Mouse (Mus musculus): ENCODE measurements around the gene Trim2.

The Trim2 gene

DNA sequence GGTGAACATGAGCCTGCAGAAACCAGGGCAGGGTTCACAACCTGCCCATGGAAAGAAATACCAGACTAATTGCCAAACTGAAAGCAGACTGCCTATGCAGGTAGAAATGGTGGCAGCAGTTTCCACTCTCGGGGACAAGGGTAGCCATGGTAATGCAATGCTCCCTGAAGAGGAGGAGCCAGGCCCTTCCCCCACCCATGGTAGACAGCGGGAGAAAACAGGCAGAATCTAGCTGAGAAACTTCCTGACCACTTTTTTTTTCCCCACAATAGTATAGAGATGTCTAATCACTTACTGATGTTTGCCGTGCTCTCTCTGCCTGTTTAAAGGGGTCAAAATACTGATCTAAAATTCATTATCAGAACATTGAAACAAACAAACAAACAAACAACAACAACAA is 17.8 kb upstream of the Trim2 start:
- intact Hi-C loops (cut with DNase I), result no loop called here

DNA sequence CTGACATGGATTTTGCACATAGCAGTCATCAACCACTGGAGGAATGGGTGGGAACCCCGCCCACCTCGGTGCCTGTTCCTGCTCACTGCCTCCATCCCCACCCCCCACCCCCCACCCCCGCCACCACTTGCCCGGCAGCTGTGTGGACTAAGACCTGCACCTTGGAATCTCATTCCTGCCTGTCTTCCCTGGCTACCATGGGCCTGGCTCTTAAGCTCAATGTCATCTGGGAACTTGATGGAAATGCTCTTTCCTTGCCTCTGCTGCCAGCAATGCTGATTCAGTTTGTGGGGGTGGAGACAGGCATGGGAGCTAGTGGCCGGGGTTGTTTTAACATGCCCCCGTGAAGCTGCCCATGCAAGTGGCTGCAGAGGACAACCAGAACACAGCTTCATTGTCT is 17.3 kb upstream of the Trim2 start:
- intact Hi-C loops (cut with DNase I), result no loop called here

DNA sequence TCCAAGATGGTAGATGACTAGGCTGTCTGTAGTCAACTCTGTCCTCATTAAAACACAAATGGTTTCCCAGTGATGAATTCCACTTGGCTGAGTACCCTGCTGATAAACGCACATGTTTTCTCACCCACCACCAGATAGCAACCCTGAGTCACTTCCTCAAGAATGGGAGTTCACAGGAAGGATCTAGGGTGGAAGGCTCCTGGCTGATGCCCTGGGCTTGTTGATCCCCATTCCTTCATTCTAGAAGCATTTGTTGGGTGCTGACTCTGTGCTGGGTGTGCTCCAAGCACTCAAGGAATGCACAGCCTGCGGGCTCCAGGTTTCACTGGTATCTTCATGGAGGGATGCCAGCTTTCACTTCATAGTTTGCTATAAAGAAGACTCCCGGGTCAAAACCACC is 12.8 kb upstream of the Trim2 start:
- intact Hi-C loops (cut with DNase I), result loop anchor here (10.0 kb wide), 1 partner anchor 375 kb away; no protein-coding TSS in a partner anchor

DNA sequence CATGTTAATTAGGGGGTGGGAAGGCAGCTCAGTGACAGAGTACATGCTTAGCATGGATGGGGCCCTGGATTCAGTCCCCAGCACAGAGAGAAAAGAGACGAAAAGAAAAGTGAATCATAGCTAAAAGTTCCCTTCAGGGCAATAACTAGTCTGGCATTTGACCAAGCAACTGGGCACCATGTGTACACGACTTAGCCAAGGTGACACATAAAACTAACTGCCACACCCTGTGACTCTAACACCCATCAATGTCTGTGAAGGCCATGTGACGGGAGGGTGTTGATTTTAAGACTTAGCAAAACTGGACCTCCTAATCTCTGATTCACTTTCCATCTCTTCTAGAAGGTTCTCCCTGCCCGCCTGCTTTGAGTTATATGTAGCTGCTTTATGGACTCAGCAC is 12.2 kb upstream of the Trim2 start:
- intact Hi-C loops (cut with DNase I), result loop anchor here (10.0 kb wide), 1 partner anchor 374 kb away; no protein-coding TSS in a partner anchor

DNA sequence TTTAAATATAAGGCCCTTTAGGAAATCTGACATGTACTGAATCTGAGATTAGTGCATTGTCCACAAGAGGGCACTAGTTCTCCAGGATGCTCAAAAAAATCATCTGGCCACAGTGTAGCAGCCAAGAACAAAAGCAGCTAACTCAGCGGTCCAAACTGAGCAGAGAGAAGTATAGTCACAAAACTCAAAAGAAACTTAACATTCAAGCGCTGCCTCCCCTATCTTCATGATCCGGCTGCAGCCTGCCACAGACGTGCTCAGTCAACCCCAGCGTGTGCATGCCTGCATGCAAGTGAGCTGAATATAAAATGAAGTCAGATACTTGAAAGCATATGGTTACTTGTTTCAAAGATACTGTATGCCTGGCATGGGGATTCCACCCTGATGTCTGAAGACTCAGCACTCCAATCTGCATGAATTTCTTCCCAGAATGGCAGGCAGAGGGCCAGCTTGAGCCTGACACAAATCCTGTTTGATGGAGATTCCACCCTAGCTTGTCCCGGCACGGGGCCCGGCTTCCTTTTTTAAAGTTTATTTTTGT is 8.0 kb upstream of the Trim2 start:
- intact Hi-C loops (cut with DNase I), result loop anchor here (2.0 to 10.0 kb wide), 2 partner anchors 226 to 370 kb away; no protein-coding TSS in a partner anchor

DNA sequence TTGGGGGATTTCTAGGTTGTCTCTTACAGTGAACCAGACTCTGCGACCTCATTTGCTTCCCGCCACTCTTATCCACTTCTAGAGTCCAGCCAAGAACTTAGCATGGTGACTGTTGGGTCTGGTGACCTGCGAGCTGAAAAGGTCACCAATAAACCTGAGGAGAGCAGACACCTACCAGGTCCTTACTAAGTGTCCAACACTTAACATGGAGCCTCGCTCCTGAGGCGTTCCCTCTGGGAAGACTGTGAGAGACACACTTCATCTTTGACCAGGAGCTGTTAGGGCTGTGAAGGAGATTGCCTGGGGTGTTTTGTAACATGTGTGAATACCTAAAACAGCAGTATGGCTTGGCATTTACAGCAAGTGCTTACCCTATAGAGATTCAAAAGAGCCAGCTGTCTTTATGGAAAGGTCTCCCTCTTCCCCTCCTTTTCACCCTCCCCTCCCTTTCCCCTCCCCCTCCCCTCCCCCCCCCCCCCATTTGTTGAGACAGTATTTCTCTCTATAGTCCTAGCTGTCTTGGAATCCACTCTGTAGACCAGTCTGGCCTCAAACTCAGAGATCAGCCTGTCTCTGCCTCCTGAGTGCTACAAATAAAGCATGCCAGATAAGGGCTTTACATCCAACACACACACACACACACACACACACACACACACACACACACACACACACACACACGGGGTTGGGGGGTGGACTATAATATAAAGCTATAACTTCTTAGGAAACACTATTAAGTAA is 7.3 kb upstream of the Trim2 start:
- intact Hi-C loops (cut with DNase I), result loop anchor here (2.0 to 10.0 kb wide), 3 partner anchors 137 to 369 kb away; no protein-coding TSS in a partner anchor

DNA sequence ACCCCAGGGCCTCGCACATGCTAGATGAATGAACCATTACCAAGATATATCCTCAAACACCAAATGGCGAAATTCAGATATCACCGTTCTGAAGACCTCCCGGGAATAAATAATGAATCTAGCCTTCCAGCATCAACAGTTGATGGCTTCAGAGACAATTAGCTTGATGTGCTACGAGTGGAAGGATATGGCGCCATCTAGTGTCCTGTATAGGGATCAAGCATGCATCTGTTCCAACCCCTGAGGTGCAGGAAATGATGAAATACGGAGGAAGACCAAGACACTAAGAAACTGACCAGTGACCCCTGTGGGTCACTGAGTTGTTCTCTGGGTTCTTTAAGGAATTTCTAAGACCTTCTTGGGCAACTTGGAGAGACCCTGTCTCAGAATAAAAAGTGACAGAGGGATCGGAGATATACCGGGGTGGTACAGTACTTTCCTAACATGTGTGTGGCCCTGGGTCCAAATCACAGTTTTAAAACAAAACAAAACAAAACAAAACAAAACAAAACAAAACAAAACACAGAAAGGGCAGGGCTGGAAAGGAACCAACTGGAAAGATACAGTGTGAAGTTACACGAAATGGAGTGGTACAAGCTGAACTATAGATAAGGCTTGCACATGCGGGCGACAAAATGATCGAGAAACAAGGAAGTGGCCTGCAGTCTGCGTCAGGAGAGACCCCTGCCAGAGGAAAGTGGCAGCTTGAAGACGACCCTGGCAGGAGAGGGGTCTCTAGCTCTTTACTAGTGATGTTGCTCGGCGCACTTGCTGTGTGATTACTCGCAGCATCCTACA is 6.5 kb upstream of the Trim2 start:
- intact Hi-C loops (cut with DNase I), result loop anchor here (2.0 to 10.0 kb wide), 2 partner anchors 136 to 368 kb away; no protein-coding TSS in a partner anchor

DNA sequence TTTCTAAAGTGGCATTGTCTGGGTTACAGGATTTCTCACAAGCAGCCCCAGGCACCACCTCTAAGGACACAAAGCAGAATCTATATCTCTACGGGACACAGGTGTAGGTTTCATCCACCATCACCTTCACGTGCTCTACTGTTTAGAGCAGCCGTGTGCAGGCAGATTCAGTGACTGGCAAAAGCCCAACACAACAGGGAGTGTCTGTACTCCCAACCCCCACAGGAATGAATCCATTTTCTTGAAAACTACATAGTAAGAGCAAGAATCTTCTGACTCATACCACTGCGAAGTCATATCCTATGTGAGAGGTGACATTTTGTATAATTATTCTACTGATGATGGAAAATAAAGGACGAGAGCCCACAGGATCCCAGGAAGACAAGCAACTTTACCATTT is 5.6 kb upstream of the Trim2 start:
- intact Hi-C loops (cut with DNase I), result loop anchor here (2.0 to 10.0 kb wide), 2 partner anchors 136 to 368 kb away; no protein-coding TSS in a partner anchor

DNA sequence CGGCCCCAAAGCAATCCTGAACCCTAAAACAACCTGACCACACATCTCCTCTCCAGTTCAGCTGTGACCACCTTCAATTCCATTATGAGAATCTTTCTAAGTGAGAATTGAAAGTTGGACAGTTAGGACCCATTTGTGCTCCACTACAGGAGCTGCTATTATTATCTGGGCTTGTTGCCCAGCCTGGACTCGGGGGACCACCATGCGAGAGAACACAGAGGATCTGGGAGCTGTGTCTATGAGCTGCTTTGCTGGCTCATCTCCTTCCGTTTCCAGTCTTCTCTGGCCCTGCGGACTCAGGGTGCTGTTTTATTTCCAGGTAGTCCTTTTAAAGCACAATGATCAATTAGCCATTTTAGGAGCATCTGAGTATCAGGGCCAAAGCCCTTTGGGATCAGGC is 839 bp upstream of the Trim2 start:
- intact Hi-C loops (cut with DNase I), result loop anchor here (5.0 kb wide), 1 partner anchor 45 kb away; no protein-coding TSS in a partner anchor

DNA sequence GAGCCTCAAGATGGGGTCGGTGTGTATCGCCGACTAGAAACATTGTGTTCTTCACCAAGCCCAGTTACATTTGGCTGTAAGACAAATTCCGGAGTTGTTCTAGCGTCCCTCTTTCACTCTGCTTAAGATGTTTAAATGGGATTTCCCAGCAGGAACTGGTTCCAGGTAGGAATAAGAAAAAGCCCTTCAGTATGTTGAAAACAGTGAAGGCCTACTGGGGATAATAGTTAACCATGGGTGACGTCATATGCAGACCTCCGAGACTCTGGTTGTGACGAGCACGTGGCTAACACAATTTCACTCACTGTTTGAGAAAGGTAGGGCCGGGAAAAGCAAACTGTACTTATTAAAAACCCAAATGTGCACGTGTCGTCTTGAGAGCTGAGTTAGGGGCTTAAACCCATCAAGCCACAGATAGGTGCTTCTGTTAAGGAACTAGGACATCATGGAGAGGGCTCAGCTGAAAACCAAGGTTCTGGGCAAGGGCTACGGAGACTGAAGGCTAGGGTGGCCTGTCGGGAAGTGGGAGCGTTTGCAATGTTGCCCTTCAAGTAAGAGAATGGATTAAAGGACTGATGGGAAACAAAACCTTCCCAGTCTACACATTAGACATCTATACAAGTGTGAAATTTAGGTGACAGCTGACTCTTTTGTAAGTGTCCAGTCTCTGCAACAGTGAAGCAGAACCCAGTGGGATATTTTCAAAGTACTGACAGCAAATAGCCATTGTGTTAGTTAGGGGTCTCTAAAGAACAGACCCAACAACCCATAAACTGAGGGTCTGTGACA is 761 bp downstream of the Trim2 start:
- intact Hi-C loops (cut with DNase I), result loop anchor here (5.0 kb wide), 1 partner anchor 44 kb away; no protein-coding TSS in a partner anchor

DNA sequence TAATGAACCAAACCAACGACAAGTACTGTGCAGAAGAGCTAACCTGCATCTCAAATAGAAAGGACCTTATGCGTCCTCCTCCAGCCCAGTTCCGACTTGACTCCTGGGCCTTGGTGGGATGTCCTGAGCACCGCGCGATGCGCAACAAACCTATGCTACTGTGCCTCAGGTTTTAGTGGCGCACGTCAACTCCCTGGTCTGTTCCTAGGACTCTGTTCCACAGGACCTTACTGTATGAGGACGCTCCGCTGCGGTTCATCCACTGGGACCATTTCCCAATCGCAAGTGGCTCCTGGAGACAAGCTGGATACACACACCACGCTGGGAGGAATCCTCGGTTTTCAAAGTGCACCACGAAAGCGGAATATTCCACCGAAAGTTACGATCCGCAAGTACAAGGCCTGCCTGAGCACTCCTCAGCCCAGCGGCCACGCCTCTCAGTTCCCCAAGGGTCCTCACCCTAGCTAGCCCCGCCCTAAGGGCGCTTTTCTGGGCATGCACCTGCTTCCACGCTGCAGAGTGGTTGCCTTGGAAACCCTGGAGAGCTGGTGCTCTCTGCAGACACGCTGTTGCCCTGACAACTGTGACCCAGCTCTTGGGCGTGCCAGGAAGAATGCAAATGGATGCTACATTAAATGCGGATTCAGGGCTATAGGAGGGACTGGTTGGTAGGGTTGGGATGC is 1.5 kb downstream of the Trim2 start:
- intact Hi-C loops (cut with DNase I), result loop anchor here (5.0 kb wide), 1 partner anchor 43 kb away; no protein-coding TSS in a partner anchor

DNA sequence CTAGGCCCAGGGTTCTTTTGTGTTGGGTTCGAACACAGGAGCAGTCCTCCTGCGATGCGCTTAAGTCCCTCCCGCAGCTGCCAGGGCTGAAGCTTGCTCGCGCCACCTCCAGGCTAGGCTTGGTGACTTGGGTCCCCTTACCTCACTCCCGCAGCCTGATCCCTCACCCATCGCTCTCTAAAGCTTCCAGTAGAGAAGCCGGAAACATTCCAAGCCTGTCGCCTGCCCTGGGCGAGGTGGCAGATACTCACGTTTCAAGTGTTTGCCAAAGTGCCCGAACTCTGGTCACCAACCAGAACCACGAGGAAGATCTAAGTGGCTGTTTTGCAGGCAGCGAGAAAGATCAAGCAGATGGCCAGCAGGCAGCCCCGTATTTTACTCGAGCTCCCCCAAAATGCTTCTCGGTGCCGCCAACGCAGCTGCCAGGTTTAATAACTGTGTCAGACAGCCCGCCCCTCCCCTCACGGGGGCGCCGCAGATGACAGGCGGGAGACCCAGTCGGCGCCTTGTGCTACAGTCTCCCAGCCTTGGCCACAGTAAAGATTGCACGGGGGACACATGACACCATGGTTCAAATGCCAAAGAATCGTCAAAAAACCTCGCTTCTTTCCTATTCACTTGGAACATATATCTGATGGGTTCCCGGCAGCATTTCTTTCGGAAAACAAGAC is 2.2 kb downstream of the Trim2 start:
- intact Hi-C loops (cut with DNase I), result loop anchor here (5.0 kb wide), 1 partner anchor 42 kb away; no protein-coding TSS in a partner anchor

DNA sequence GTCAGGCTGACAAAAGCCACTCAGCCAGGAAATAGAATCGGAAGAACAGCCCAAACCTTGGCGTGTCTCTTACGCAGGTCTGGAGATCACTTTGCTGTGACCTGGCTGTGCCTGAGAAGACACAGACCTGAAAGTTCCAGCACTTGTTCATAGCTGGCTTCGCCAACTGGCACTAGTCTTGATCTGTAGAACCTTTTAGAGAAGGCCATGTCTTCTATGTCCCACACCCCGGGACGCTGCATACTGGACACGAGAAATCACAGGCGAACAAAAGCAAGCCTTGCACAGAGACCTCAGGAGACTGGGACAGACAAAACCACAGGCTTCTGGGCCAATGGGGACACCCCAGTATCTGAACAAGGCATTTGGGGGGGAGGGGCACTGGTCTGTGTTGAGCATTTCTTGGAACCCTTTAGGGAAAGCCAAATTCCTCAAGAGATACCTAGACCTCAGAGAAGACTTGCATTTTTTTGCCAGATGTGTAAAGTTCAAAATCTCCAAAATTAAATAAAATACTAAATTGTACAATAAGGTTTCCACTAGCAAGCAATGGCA is 3.2 kb downstream of the Trim2 start:
- intact Hi-C loops (cut with DNase I), result loop anchor here (2.0 kb wide), 1 partner anchor 129 kb away; the partner anchor contains the start of gene Gm6525

DNA sequence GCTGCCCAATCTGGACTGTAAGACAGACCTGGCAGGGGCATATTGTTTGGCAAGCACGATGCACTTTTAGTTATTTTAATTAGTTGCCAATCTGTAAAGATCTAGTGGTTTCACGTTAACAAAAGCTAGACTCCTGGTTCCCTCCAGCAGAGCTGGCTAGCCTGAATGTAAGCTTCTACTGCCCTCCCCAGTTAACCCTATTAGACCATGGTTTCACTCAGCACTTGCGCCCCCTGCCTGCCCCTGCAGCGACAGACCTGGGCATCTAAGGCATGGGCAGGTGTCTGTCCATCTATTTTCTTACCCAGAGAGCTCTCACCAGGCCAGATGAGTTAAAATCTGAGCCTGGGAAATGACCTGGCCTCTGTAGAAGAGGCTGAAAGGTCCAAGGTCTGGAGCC is 4.4 kb downstream of the Trim2 start:
- intact Hi-C loops (cut with DNase I), result loop anchor here (2.0 kb wide), 1 partner anchor 127 kb away; the partner anchor contains the start of gene Gm6525

DNA sequence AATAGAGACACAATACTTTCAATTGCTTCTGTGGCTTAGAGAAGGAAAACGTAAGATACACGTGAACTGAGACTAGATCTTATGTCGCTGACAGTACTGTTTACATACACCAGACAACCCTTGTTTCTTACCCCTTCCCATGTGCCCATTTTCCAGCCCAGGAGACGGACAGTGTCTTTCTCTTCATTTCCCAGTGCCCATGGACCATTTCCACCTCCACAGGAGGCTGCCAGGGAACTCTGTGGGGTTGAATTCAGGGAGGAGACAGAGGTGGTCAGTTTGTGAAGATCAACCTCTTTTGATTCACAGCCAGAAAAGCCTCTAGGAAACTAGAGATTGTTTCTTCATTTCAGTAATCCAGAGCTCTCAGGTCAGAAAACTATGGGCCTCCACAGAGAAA is 5.0 kb downstream of the Trim2 start:
- intact Hi-C loops (cut with DNase I), result loop anchor here (2.0 kb wide), 1 partner anchor 127 kb away; the partner anchor contains the start of gene Gm6525

DNA sequence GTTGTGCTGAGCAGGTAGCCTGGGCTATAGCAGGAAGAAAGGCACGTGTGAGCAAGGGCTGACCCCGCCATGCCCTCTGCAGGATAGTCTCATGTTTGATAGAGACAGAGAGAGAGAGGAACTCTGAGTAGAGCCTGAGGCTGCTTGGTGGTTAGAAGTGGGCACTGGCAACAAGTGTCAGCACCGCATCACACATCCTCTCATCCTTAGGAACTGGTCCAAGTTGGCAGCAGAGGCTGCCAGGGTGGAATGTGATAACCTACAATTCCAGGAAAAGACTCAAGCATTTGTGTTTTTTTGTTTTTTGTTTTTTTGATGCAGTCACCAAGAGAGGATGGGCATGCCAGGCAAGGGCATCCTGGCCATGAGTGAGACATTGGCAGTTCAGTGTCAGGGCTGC is 8.5 kb downstream of the Trim2 start:
- intact Hi-C loops (cut with DNase I), result no loop called here

DNA sequence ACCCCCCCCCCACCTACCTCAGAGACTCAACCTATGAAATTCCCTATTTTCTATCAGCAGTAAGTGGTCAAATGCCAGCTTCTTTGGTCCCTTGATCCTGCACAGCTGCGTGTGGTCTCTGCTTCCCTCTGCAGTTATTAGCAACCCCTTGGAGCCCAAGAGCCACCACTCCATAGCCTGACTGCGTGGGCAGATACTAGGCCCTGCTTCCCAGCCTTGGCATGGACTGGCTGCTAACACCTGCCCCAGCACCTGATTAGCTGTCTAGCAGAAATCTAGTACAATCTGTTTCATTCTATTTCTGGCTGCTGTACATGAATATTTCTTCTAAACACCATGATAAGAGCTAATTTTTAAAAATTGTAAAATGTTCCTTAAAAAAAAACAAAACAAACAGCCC is 10.0 kb downstream of the Trim2 start:
- intact Hi-C loops (cut with DNase I), result no loop called here

DNA sequence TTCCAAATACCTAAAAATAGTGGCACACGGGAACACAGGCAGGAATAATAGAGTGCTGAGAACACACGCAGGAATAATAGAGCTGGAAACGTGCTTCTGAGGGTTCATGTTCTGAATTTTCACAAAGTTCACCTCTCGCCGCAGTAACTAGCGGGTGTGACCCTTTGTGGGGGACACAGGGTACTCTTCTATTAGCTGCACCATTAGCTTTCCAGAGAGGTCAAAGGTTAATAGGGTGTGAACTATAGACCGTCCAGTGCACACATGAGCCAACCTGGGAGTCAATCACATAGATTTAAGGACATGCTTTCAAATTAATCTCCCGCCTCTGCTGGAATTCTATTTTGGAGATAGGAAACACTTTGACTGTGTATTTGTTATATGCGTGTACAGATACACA is 11.9 kb downstream of the Trim2 start:
- intact Hi-C loops (cut with DNase I), result no loop called here

Data from adrenal gland (tissue).